Mouse (Mus musculus) embryonic facial prominence, embryonic 13.5 days (tissue): ENCODE results near the gene Smim5. TPM values are rescaled to one million over a fixed set of nuclear protein-coding genes. Genes with fewer than 3 reads are reported as not detected.

Source experiments
- ATAC-seq: fragments of 200-750 bp; cut with Nextera tagmentation; 2 replicates; pipeline ENCODE4 v1.8.0; 2017; ENCODE audit warnings: low read depth; ENCODE audit not compliant: insufficient number of reproducible peaks, insufficient read depth, low FRiP score, low TSS enrichment
- H3K27ac ChIP-seq: fragments of 300-500 bp; sonication (generic); 2 replicates; pipeline ENCODE4 v1.5.1; 2015; ENCODE audit warnings: moderate library complexity, mild to moderate bottlenecking, inconsistent platforms
- H3K27me3 ChIP-seq: fragments of 300-500 bp; sonication (generic); 2 replicates; pipeline ENCODE4 v1.6.1; 2015; ENCODE audit warnings: mild to moderate bottlenecking, inconsistent platforms
- H3K36me3 ChIP-seq: fragments of 300-500 bp; sonication (generic); 2 replicates; pipeline ENCODE4 v1.6.1; 2015; ENCODE audit warnings: mild to moderate bottlenecking, inconsistent platforms
- H3K4me1 ChIP-seq: fragments of 300-500 bp; sonication (generic); 2 replicates; pipeline ENCODE4 v1.6.1; 2015; ENCODE audit warnings: inconsistent platforms
- H3K4me2 ChIP-seq: fragments of 300-500 bp; sonication (generic); 2 replicates; pipeline ENCODE4 v1.6.1; 2015; ENCODE audit warnings: moderate library complexity, mild to moderate bottlenecking, inconsistent platforms
- H3K4me3 ChIP-seq: fragments of 300-500 bp; sonication (generic); 2 replicates; pipeline ENCODE4 v1.5.1; 2015; ENCODE audit warnings: mild to moderate bottlenecking, inconsistent platforms
- H3K9ac ChIP-seq: fragments of 300-500 bp; sonication (generic); 2 replicates; pipeline ENCODE4 v1.6.1; 2015; ENCODE audit warnings: mild to moderate bottlenecking, inconsistent platforms
- H3K9me3 ChIP-seq: fragments of 300-500 bp; sonication (generic); 2 replicates; pipeline ENCODE4 v1.6.1; 2016; ENCODE audit warnings: inconsistent platforms
- WGBS: fragments of 180-500 bp; shearing (Covaris S2); methylation state at CpG from one replicate; pipeline ENCODE4 v1.1.7; 2015; ENCODE audit warnings: mixed read lengths; 5-methylcytosine and 5-hydroxymethylcytosine counted together
- polyA plus RNA-seq: library from polyadenylated mRNA; unstranded; fragments of >200 nt; fragmentation: Nextera tagmentation; extraction: Ambion mirVana; gene quantifications from 2 replicates; pipeline ENCODE4 v1.2.1, GENCODE M21; 2015

The Smim5 gene
- polyA plus RNA-seq, 1 experiment from 2014 or later: 3.4 TPM

GRCm38 (mm10) chr11:115877174-115877755, 22.5 kb upstream of the Smim5 start:
- H3K27ac ChIP-seq: no peak overlapping the region
- no peak overlapping the region for H3K4me2 ChIP-seq
- ATAC-seq: no peak
- WGBS: 62% methylated on average over 6 of the region's 6 CpGs
- no peaks in the 10 kb centered on the region for H3K36me3 ChIP-seq
- H3K27me3 ChIP-seq: no peaks in the 10 kb centered on the region
- H3K4me3 ChIP-seq: no peak overlapping the region
- H3K4me1 ChIP-seq: no peaks in the 10 kb centered on the region
- no peaks in the 10 kb centered on the region for H3K9me3 ChIP-seq
- no peak overlapping the region for H3K9ac ChIP-seq

- Histone ChIP-seq H3K4me2 (no peak overlapping the region), H3K9ac (no peak overlapping the region), H3K27ac (no peak overlapping the region), H3K27me3 (peaks cover 7% of the 10 kb centered on the region), H3K36me3 (no peaks in the 10 kb centered on the region), H3K4me3 (no peak overlapping the region), H3K4me1 (no peaks in the 10 kb centered on the region), H3K9me3 (no peaks in the 10 kb centered on the region)
- ATAC-seq: no peak
- 77% methylated on average over 8 of the region's 8 CpGs for WGBS
These were observed 21.7 kb upstream of the Smim5 start for GRCm38 (mm10) chr11:115878071-115878470.

GRCm38 (mm10) chr11:115881002-115881401, 18.8 kb upstream of the Smim5 start:
- no peak overlapping the region for H3K4me2 ChIP-seq
- no peak overlapping the region for H3K9ac ChIP-seq
- no peak overlapping the region for H3K27ac ChIP-seq
- peaks cover 21% of the 10 kb centered on the region for H3K27me3 ChIP-seq
- WGBS: 22% methylated on average over 5 of the region's 5 CpGs
- no peaks in the 10 kb centered on the region for H3K4me1 ChIP-seq
- ATAC-seq: no peak
- H3K4me3 ChIP-seq: no peak overlapping the region
- no peaks in the 10 kb centered on the region for H3K9me3 ChIP-seq
- H3K36me3 ChIP-seq: no peaks in the 10 kb centered on the region

- 32% methylated on average over 17 of the region's 17 CpGs for WGBS
- H3K9ac ChIP-seq: no peak overlapping the region
- no peak for ATAC-seq
These were observed 16.5 kb upstream of the Smim5 start for GRCm38 (mm10) chr11:115883251-115883650.

GRCm38 (mm10) chr11:115884361-115884760, 15.4 kb upstream of the Smim5 start:
- H3K9ac ChIP-seq: no peak overlapping the region
- no peak overlapping the region for H3K27ac ChIP-seq
- H3K9me3 ChIP-seq: no peaks in the 10 kb centered on the region
- no peak overlapping the region for H3K4me2 ChIP-seq
- ATAC-seq: no peak
- no peak overlapping the region for H3K4me3 ChIP-seq
- 90% methylated on average over 3 of the region's 3 CpGs for WGBS
- H3K27me3 ChIP-seq: peaks cover 21% of the 10 kb centered on the region
- no peaks in the 10 kb centered on the region for H3K4me1 ChIP-seq
- H3K36me3 ChIP-seq: no peaks in the 10 kb centered on the region

More at GRCm38 (mm10) chr11:115883251-115883650, 16.5 kb upstream of the Smim5 start:
- H3K4me3 ChIP-seq: no peak overlapping the region
- H3K4me1 ChIP-seq: no peaks in the 10 kb centered on the region
- no peaks in the 10 kb centered on the region for H3K9me3 ChIP-seq
- H3K27ac ChIP-seq: no peak overlapping the region
- H3K27me3 ChIP-seq: peaks cover 21% of the 10 kb centered on the region
- peak overlapping the region; percentile 20; the same call in 1 of the 2 replicates for H3K4me2 ChIP-seq
- H3K36me3 ChIP-seq: no peaks in the 10 kb centered on the region

- Histone ChIP-seq H3K4me2 (no peak overlapping the region), H3K4me3 (no peak overlapping the region), H3K4me1 (no peaks in the 10 kb centered on the region), H3K27ac (no peak overlapping the region), H3K36me3 (no peaks in the 10 kb centered on the region), H3K27me3 (peaks cover 21% of the 10 kb centered on the region), H3K9ac (no peak overlapping the region), H3K9me3 (no peaks in the 10 kb centered on the region)
- no peak for ATAC-seq
- 73% methylated on average over 11 of the region's 11 CpGs for WGBS
These were observed 14.5 kb upstream of the Smim5 start for GRCm38 (mm10) chr11:115885281-115885680.

- peaks cover 21% of the 10 kb centered on the region for H3K27me3 ChIP-seq
- H3K4me3 ChIP-seq: no peak overlapping the region
- no peak overlapping the region for H3K4me2 ChIP-seq
- no peaks in the 10 kb centered on the region for H3K4me1 ChIP-seq
- H3K9me3 ChIP-seq: no peaks in the 10 kb centered on the region
- H3K36me3 ChIP-seq: no peaks in the 10 kb centered on the region
- H3K27ac ChIP-seq: no peak overlapping the region
- no peak for ATAC-seq
- 84% methylated on average over 11 of the region's 11 CpGs for WGBS
- no peak overlapping the region for H3K9ac ChIP-seq
These were observed 13.3 kb upstream of the Smim5 start for GRCm38 (mm10) chr11:115886446-115886845.

- Histone ChIP-seq H3K36me3 (peaks cover 10% of the 10 kb centered on the region; the same call in 1 of the 2 replicates), H3K4me2 (no peak overlapping the region), H3K9ac (no peak overlapping the region), H3K27ac (no peak overlapping the region), H3K27me3 (peaks cover 15% of the 10 kb centered on the region), H3K4me1 (no peaks in the 10 kb centered on the region), H3K4me3 (no peak overlapping the region), H3K9me3 (no peaks in the 10 kb centered on the region)
- 89% methylated on average over 5 of the region's 5 CpGs for WGBS
- ATAC-seq: no peak
These were observed 11.7 kb upstream of the Smim5 start for GRCm38 (mm10) chr11:115888020-115888419.

- ATAC-seq: no peak
- Histone ChIP-seq H3K27ac (no peak overlapping the region), H3K36me3 (peaks cover 22% of the 10 kb centered on the region), H3K4me2 (no peak overlapping the region), H3K4me1 (no peaks in the 10 kb centered on the region), H3K9ac (no peak overlapping the region), H3K4me3 (no peak overlapping the region), H3K9me3 (no peaks in the 10 kb centered on the region), H3K27me3 (peaks cover 4% of the 10 kb centered on the region)
- WGBS: 80% methylated on average over 6 of the region's 6 CpGs
These were observed 10.6 kb upstream of the Smim5 start for GRCm38 (mm10) chr11:115889159-115889558.

- no peaks in the 10 kb centered on the region for H3K4me1 ChIP-seq
- no peak overlapping the region for H3K4me2 ChIP-seq
- H3K9me3 ChIP-seq: no peaks in the 10 kb centered on the region
- H3K36me3 ChIP-seq: peaks cover 52% of the 10 kb centered on the region
- no peak overlapping the region for H3K9ac ChIP-seq
- no peak for ATAC-seq
- H3K27ac ChIP-seq: no peak overlapping the region
- 63% methylated on average over 6 of the region's 6 CpGs for WGBS
- no peaks in the 10 kb centered on the region for H3K27me3 ChIP-seq
- no peak overlapping the region for H3K4me3 ChIP-seq
These were observed 7.6 kb upstream of the Smim5 start for GRCm38 (mm10) chr11:115892213-115892612.

- no peaks in the 10 kb centered on the region for H3K9me3 ChIP-seq
- H3K9ac ChIP-seq: no peak overlapping the region
- no peak for ATAC-seq
- peaks cover 59% of the 10 kb centered on the region for H3K36me3 ChIP-seq
- no peaks in the 10 kb centered on the region for H3K4me1 ChIP-seq
- H3K4me2 ChIP-seq: no peak overlapping the region
- no peaks in the 10 kb centered on the region for H3K27me3 ChIP-seq
- no peak overlapping the region for H3K4me3 ChIP-seq
- no peak overlapping the region for H3K27ac ChIP-seq
- 87% methylated on average over 9 of the region's 9 CpGs for WGBS
These were observed 6.7 kb upstream of the Smim5 start for GRCm38 (mm10) chr11:115893071-115893470.

GRCm38 (mm10) chr11:115894755-115895520, 4.8 kb upstream of the Smim5 start:
- H3K9ac ChIP-seq: no peak overlapping the region
- 71% methylated on average over 14 of the region's 14 CpGs for WGBS
- no peaks in the 10 kb centered on the region for H3K27me3 ChIP-seq
- H3K36me3 ChIP-seq: peaks cover 59% of the 10 kb centered on the region
- no peak overlapping the region for H3K27ac ChIP-seq
- no peaks in the 10 kb centered on the region for H3K9me3 ChIP-seq
- H3K4me2 ChIP-seq: no peak overlapping the region
- H3K4me3 ChIP-seq: no peak overlapping the region
- H3K4me1 ChIP-seq: peaks cover 6% of the 10 kb centered on the region
- ATAC-seq: no peak
